Mouse (Mus musculus) embryonic fibroblast, embryonic 13.5 days (primary cell): Measurements from ENCODE around the gene Smg6.

Experiments used
- CTCF ChIP-seq: IDR thresholded peaks from 2 replicates; pipeline ENCODE4 v1.5.1; 2011; ENCODE audit warnings: mild to moderate bottlenecking, control low read depth, low read length, moderate library complexity, borderline replicate concordance; ENCODE audit not compliant: insufficient read depth
- POLR2A ChIP-seq: IDR thresholded peaks from 2 replicates; pipeline ENCODE4 v1.6.1; 2011; ENCODE audit warnings: low read depth, mild to moderate bottlenecking, control low read depth, low read length, moderate library complexity

DNA sequence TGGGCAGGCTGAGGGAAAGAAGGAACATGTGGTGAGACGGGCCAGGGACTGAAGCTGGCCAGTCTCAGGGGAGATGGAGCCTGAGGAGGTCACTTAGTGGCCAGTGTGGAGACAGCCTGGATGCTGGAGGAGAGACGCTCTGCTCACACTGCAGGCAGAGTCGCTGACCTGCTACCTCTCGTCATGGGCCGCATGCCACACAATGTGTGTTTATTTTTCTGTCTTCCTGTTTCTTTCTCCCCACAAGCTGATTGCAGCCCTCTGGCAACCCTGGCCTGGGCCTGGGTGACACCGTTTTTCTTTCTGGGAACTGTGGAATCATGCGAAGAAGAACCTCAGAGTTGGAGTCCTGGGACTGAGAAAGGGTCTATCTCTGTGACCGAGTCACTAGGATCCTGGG lies 276.1 kb downstream of the Smg6 start:
- TF ChIP-seq POLR2A (no peak), CTCF (no peak)
